Mouse (Mus musculus) erythroblast, adult 5-6 weeks (primary cell): ENCODE results near the gene Defb43. TPM values are rescaled to one million over a fixed set of nuclear protein-coding genes. Genes with fewer than 3 reads are reported as not detected.

Experiments
- ATAC-seq: replicated peaks from 2 replicates; pipeline ENCODE4 v1.8.0; 2016; ENCODE audit warnings: moderate number of reproducible peaks, mild to moderate bottlenecking, moderate TSS enrichment, inconsistent platforms; ENCODE audit not compliant: poor library complexity, low FRiP score, severe bottlenecking
- total RNA-seq, 2 experiments: library from RNA; stranded (forward) in 1 of 2; stranded (reverse) in 1 of 2; fragments of 150-400 nt in 1 of 2; fragments of 200-764, 138-1000 nt in 1 of 2; gene quantifications; 2 replicates each; pipeline versions ENCODE4 v1.2.3 to v1.2.4; 2015 to 2017; ENCODE audit warnings: low replicate concordance in 2 of 2

The Defb43 gene
- total RNA-seq (2015; ENCODE audit: low replicate concordance) = not detected in 2 replicates
- not detected in 2 replicates for total RNA-seq (2017; ENCODE audit: low replicate concordance)

DNA sequence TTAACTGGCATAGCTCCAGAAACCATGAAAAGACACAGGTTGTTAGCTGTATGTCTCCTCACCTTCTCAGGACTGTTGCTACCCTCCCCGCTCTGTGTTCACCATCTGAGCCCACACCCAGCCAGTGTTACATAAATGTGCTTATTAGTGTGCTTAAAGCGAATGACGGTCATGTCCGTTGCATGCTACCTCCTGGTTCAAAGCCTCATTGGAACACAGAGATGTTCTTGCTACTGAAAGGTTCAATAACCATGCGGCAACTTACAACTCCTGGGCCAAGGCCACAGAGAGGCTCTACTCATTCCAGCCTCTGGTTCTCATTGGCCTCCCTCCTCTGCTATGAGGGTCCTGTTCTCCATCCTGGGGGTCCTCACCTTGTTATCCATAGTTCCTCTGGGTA lies at the start of gene Defb43:
Gene Defb43, plus strand, starts transcription at position 301 of the 400 bp plus-strand sequence.
- ATAC-seq = no peak

DNA sequence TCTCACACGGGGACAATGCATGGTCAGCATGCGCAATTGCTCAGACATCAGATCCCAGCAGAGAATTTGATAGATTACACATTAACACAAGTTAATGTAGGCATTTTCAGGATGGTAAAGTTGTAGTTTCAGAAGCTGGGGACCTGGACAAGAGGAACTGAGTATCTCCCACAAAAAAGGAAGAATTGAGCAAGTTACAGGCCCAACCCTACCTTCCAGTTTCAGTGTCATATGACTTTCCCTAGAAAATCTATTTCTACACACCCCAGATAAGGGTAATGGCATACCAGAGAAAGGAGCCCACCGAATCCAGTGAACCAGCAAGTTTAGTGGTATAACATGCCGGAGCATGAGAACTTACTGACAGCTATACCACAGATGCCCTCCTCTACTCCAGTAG lies 47.9 kb upstream of the Defb43 start:
- ATAC-seq = no peak

DNA sequence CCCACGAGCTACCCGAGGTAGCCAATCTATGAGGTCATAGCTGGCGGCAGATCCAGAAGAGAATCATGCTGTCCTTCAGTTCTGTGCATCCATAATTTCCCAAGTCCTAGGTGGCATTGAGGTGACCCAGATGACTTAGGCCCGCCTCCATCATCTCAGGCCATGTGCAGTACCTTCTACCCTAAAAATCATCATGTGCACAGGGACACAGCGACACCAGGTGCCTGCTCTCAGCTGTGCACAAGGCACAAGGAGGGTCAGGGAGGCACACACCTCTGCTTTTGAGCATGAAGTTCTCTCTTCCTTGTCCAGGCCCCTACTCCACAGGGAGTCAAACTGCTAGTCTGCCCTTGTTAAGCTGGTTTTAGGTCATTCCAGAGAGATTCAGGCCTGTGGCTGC lies 46.2 kb upstream of the Defb43 start:
- ATAC-seq = no peak

DNA sequence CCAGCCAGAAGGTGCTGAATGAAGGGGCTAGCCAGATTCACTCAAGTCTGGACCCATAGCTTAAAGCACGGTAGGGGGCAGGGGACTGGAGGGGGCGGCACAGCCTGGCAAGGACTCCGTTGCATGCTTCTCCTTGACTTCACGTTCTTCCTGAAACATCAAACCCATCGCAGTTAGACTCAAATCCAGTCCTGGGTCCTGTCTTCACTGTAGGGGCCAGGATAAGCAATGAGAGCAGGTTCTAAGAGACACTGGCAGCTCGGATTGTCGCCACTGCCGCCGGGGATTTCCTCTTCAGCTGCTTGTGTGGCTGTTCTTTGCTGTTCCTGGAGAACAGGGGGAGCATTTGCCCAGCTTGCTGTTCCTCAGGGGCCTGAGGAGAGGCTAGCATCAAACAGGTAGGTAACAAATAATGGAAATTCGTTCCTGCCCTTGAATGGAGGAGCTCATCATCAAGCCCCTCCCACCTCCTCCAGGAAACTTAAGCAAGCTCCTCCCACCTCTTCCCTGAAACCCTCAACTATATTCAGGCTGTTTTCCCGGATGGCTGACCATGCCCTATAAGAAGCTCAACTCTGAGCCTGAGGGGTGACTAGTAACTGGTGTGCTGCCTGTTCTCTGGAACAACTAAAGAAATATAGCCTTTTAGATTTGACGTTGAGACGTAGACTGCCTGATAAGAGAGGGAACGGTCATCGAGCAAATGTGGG lies 45.6 kb upstream of the Defb43 start:
- no peak for ATAC-seq

DNA sequence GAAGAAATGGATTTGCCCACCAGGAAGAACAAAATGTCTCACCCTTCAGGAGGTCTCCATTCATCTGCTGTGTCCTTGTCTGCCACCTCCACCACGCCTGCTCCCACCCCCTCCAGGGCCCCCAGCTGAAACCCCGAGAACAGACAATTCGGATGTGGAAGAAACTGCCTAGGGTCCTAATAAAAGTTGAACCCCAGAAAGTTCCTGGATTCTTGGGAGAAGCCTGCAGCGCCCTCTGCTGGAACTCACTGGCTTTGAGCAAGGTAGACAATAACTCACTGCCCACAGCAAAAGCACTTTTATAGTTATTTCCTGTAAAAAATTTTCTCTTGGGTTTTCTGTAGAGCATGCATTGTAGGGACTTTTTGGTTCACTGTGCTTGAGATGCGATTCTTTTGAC lies 36.5 kb upstream of the Defb43 start:
- no peak for ATAC-seq

DNA sequence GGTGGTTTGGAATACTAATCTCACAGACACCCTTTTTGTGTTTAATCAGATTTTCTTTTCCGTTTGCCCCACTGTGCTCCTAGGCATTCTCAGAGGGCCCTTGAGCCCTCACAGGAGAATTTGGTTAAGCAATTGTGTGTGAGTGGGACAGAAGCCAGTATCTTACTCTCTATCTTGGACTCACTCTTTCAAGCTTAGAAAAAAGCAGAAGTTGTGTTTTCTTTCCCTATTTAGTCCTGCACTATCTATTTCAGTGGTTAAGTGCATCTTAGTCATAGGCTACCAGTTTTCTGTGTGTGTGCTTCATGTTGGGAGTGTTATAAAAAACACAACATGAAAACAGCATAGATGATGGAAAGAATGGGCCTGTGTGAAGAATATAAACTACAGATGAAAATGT lies 31.8 kb upstream of the Defb43 start:
- ATAC-seq = no peak

DNA sequence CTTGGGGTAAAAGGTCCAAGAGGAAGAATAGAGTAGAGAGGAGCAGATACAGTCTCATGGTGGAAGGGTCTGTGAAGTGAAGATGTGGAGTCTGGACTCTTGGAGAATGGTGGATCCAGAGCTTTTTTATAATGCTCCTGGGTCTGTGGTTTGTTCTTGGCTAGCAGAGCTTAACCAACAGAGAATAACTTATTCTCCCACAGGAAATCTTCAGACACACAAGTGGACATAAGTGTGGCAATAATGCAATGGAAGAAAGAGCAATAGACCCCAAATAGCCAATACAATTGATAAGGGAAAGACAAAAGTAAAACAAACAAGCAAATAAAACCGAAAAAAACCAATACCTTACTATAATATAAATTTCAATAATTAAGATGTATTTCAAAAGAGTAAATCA lies 27.2 kb upstream of the Defb43 start, which contains the start of gene Defb48:
Gene Defb48, minus strand, starts transcription at position 101 of the 400 bp plus-strand sequence.
- ATAC-seq = no peak

DNA sequence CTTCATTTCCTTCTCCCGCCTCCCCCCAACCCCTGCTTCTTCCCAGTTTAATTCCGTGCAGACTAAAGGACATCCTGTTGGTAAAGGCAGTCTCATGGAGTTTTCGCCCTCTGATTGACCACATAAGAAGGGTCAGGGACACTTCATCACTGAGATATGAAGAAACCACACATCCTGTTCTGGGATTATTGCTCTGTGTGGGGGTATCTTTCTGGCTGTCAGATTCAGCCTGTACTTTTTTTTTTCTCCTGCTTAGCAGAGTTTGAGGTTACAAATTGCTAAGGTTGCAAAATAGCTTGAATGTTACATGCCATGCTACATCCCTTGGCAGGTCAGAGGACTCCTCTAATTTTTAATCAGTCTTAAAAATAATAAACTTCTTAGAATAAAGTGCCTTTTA lies 20.3 kb upstream of the Defb43 start:
- ATAC-seq = no peak

DNA sequence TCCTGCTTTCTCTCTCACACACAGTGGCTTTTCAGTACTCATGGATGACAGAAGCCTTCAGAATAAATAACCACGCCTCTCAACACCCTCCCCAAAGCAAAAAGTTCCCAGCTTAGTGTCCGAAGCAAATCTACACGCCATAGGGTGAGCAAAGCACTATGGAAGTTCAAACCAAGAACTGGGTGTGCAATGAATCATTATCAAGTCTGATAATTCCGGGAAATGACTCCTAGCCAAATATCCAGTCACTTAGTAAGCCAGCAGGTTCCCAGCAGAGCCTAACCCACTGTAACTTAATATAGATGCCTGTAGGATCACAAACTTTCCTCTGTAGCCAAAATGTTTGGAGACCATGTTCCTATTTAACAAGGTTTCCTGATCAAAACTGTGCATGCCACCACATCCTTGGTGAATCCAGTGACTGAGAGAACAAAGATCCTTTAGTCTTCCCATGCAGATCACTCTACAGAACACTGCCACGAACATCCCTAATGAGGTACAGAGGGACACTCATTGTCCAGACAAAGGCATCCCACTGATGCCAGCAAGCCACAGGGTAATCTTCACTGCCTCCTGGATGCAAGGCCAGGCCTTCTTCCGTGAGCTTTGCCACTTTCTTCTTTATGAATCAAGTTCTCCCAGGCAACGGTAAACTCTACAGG lies 19.6 kb upstream of the Defb43 start:
- no peak for ATAC-seq

DNA sequence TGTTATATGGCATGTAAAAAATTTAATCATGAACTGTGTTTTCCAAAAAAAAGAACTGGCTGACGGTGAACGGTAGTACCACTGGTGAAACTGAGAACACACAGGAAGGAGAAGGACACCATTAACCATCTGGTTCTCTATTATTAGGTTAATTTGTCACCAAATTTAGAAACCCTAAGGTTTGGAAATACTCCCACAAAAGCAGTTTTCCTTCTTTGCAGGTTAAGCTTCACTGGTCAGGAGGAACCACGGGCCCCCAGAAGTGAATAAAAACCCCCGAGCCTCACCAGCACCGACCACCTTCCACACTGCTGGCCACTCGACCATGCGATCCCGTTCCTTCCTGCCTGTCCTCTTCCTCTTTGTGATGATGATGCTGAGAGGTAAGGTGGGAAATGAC lies 13.8 kb upstream of the Defb43 start, which contains the start of gene Defb47:
Gene Defb47, plus strand, starts transcription at position 301 of the 400 bp plus-strand sequence.
- ATAC-seq = no peak

DNA sequence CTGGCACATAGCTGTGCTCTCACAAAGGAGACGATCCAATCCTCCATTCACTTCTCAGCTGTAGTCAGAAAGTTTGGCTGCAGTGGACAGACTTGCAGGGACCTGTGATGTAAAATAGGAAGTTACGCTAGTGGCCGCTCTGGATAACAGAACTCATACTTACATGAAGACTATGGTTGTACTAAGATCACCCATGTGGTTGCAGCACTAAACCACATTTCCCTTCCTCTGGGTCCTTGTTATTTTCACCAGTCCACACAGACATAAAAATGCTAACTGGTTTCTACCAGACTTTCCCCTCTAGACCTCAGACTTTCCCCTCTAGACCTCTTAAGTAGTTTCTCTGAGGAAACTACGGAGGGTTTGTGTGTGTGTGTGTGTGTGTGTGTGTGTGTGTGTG lies 12.6 kb upstream of the Defb43 start:
- no peak for ATAC-seq

DNA sequence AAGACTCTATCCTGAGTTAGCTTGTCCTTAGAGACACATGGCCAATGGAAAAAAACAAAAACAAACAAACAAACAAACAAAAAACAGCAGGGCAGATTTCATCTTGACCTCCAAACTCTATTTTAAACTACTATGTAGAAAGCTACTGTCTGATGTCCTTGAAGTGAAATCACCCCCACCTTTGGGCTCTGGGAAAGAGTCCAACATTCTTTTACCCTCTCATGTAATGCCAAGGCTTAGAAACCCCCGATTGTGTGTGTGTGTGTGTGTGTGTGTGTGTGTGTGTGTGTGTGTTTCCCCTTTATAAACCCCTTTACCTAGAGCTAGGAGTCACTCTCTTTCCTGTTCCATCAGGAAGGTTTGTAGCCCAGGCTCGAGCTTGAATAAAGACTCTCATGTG lies 9.0 kb upstream of the Defb43 start:
- ATAC-seq = no peak

DNA sequence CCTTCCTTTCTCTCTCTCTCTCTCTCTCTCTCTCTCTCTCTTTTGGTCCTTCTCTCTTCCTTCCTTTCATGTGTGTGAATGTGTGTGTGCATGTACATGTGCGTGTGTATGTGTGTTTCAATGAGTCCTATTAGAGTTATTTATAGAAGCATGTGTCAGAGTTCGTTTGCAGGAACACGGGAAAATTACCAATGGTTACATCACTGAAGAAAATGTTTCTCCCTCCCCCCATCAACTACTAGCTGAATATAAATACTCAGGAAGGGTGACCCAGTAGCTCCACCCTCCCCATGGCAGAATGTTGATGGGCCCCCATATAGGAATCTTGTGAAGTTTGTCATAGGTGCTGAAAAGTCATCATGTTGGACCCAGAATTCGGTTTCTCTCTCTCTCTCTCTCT lies 1.5 kb downstream of the Defb43 start:
- no peak for ATAC-seq

DNA sequence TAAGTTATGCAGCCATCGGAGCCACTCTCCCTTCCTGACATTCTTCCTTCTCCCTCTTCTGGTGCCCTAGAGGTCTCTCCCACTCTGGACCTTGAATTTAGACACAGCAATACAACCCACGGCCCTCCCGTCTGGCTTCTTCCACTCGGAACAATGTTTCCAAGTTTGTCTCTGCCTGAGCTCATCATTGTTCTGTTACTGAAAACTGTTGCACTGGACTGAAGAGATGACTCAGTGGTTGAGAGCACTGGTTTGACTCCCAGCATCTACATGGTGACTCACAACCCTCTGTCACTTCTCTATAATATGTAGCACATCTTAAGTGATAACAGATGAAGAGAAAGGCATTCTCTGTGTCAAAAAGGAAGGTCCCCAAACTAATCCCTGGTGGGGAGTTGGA lies 3.1 kb downstream of the Defb43 start:
- no peak for ATAC-seq

DNA sequence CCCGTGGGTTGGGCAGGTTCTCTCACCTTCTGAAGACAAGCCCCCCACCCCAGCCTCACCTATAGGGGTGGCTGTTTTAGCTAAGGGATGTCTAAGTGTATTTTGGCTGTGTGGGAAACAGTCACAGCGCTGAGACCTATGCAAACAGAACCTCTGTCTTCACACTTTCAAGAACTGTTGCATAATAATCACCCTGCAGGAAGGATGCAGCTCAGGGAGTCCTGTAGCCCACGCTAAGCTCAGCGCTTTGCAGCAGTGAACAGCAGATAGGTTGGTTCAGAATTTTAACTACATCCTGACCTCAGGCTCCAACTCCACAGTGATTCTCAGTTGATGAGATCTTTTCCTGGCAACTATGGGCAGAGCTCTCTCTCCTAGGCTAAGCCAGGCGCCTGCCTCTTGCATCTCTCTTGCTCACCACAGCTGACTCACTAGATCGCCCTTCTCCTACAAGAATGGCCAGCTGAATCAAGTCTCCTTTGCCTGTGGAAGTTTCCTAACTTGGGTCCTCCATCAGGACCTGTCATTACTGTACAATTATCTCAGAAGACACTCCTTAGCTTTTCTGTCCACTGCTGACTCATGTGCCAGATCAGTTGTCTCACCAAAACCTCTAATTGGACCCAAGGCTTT lies 9.1 kb downstream of the Defb43 start:
- ATAC-seq = no peak

DNA sequence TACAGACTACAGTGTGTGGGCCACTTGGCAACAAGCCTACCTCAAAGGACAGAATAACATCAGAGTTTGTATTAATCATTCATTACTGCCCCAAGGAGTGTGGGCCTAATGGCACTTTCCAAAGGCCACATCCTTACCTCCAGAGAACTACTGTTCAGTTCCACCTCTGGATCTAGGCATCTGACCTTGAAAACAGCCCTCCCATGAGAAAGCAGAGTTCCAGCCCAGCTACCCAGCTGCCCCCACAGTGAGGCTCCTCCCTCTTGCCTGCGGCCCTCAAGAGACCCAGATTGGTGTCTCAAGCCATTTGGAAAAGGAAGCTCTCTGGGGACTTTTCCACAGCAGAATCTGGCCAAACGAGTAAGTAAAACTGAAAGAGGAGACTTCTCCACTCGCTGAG lies 35.1 kb downstream of the Defb43 start, which contains the start of gene Defb42:
Gene Defb42, plus strand, starts transcription at position 301 of the 400 bp plus-strand sequence.
- no peak for ATAC-seq

DNA sequence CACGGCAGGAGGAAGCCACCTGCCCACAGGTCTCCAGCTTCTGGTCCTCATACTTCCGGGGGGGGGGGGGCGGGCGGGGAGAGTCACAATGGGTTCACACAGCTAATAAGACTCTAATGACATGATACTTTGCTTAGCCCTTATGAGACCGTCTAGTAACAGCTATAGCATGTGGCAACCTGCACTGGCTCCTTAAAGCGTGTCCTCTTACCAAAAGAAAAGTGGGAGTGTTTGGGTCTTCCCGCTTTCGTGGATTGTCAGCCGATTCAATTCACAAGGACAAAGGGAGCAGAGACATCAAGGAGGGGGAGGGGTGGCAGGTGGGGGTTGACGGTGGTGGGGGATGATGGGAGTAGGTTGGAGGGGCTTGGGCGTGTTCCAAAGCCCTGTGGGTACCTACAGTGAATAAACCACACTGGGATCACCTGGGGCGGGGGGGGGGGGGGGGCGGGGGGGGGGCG lies 38.4 kb downstream of the Defb43 start, which contains the start of gene Defb30:
Gene Defb30, minus strand, starts transcription at position 51 of the 461 bp plus-strand sequence.
- no peak for ATAC-seq

DNA sequence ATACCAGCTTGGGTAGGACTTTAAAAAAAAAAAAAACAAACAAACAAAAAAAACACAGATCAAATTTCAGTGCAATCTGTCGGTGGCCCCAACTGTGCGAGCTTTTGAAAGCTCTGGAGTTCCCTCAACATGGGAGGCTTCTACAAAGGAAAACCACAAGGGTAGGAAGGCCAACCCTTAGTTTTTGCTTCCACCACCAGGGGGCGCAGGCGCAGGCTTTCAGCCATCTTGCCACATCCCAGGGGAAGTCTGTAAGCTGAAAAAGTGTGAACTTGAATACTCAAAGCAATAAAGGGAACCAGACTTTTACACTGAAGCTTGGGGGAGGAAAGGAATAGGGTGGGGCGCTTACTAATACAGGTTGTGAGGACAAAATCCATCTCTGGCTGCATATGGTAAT lies 39.2 kb downstream of the Defb43 start:
- peak; percentile 87 for ATAC-seq

DNA sequence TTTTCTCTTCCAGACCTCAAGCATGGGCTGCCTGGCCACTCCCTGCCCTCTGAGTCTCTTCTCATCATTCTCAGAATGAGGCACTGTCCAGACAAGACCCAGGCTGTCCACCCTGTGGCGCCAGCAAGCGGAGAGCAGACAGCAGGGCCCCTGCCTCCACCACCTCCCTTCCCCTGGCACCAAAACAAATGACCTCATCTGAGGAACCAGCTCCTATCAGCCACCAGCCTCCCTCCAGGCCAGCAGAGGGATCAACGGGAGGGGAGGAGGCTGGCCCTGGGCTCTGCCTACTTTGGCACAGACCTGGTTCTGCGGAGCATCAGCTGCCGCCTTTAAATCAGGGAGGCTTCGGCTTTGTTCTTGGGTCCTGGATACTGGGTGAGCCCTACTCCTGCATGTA lies 43.2 kb downstream of the Defb43 start:
- ATAC-seq = no peak

DNA sequence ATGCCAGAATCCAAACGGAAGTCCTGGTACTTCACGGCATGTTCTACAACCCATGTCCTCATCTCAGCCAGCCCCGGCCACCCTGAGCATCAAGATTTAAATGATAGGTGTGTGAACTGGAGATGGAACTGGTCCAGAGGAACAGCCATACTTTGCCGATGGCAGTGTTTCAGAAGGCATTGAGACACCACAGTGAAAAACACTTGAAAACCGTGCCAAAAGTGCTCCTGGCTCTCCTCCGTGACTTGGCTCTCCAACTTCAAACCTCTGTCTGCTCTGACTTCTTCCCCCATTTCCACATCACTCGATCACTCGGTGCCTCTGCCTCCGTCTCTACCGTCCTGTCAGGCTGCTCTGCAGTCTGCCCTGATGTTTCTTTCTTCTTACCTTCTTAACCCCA lies 48.8 kb downstream of the Defb43 start:
- ATAC-seq = no peak

DNA sequence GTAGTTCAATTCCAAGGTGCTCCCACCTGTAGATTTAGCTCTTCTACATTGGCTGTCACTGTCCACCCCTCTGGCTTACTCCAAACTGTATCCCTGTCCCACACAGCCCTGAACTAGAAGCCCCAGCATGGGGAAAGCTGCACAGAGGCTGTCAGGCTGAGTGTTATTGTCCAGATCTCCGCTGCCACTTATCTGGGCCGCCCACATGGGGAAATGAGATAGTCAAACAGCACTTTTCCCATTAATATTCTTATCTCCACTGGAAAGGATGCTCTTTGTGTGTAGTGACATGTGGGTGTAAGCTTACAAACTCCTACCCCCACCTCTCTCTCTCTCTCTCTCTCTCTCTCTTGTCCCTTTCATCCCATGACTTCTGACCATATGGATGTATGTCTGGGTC lies 50.6 kb downstream of the Defb43 start:
- ATAC-seq = peak; percentile 58
